Mouse (Mus musculus) MEL (cell line): ENCODE data around the gene Rad51. TPM values are rescaled to one million over a fixed set of nuclear protein-coding genes. Genes with fewer than 3 reads are reported as not detected.

ENCODE experiments used
- DNase-seq: peaks from one replicate; pipeline ENCODE4 v3.0.0; 2011; ENCODE audit warnings: low read depth, low spot score
- H3K27ac ChIP-seq: 2 replicates; pipeline ENCODE4 v1.5.1; 2012; ENCODE audit warnings: low read depth, mild to moderate bottlenecking, control low read depth, low read length, moderate library complexity; ENCODE audit not compliant: control insufficient read depth
- H3K27me3 ChIP-seq, 2 experiments: fragments of 150-350 bp in 1 of 2; sonication (generic) in 1 of 2; 2 replicates each; pipeline ENCODE4 v1.6.1; 2012; ENCODE audit warnings: low read length in 2 of 2, mild to moderate bottlenecking in 2 of 2, improper control_type of control experiment in 1 of 2, moderate library complexity in 1 of 2; ENCODE audit not compliant: insufficient read depth in 2 of 2, control insufficient read depth in 1 of 2
- H3K36me3 ChIP-seq, 2 experiments: 2 replicates each; pipeline ENCODE4 v1.6.1; 2012 to 2014; ENCODE audit warnings: low read length in 2 of 2, improper control_type of control experiment in 1 of 2, inconsistent platforms in 1 of 2, mild to moderate bottlenecking in 1 of 2; ENCODE audit not compliant: insufficient read depth in 2 of 2, control insufficient read depth in 1 of 2
- H3K4me1 ChIP-seq, 2 experiments: fragments of 150-350 bp in 1 of 2; sonication (generic) in 1 of 2; 2 replicates each; pipeline ENCODE4 v1.6.1; 2012; ENCODE audit warnings: low read length in 2 of 2, improper control_type of control experiment in 1 of 2, mild to moderate bottlenecking in 1 of 2; ENCODE audit not compliant: insufficient read depth in 2 of 2, control insufficient read depth in 1 of 2
- H3K4me3 ChIP-seq, 2 experiments: fragments of 150-350 bp in 1 of 2; sonication (generic) in 1 of 2; 2 replicates each; pipeline ENCODE4 v1.5.1; 2012; ENCODE audit warnings: low read depth in 2 of 2, low read length in 2 of 2, mild to moderate bottlenecking in 2 of 2, moderate library complexity in 2 of 2, control low read depth in 1 of 2, improper control_type of control experiment in 1 of 2; ENCODE audit not compliant: control insufficient read depth in 1 of 2, insufficient read depth in 1 of 2
- H3K79me2 ChIP-seq: 2 replicates; pipeline ENCODE4 v1.6.1; 2012; ENCODE audit warnings: mild to moderate bottlenecking, low read length, moderate library complexity; ENCODE audit not compliant: control insufficient read depth, poor library complexity, insufficient read depth
- H3K9ac ChIP-seq: 2 replicates; pipeline ENCODE4 v1.6.1; 2012; ENCODE audit warnings: low read depth, mild to moderate bottlenecking, control low read depth, low read length, moderate library complexity; ENCODE audit not compliant: control insufficient read depth, poor library complexity, severe bottlenecking
- H3K9me3 ChIP-seq: fragments of 150-350 bp; sonication (generic); replicated peaks from 2 replicates; pipeline ENCODE4 v1.6.1; 2012; ENCODE audit warnings: mild to moderate bottlenecking, low read length, improper control_type of control experiment, moderate library complexity; ENCODE audit not compliant: insufficient read depth
- CHD1 ChIP-seq: IDR thresholded peaks from 2 replicates; pipeline ENCODE4 v1.6.1; 2012; ENCODE audit warnings: low read depth, mild to moderate bottlenecking, inconsistent platforms, low read length, improper control_type of control experiment
- CHD2 ChIP-seq: IDR thresholded peaks from 2 replicates; pipeline ENCODE4 v1.6.1; 2011; ENCODE audit warnings: low read length, improper control_type of control experiment
- CTCF ChIP-seq, 3 experiments: IDR thresholded peaks in 2 of 3; conservative IDR thresholded peaks in 1 of 3; 2 replicates each; pipeline ENCODE4 v1.5.1; 2011 to 2012; ENCODE audit warnings: low read length in 3 of 3, low read depth in 2 of 3, mild to moderate bottlenecking in 2 of 3, improper control_type of control experiment in 1 of 3, inconsistent platforms in 1 of 3, mixed read lengths in 1 of 3, moderate library complexity in 1 of 3; ENCODE audit not compliant: control insufficient read depth in 1 of 3, insufficient read depth in 1 of 3, poor library complexity in 1 of 3, severe bottlenecking in 1 of 3
- E2F4 ChIP-seq: IDR thresholded peaks from 2 replicates; pipeline ENCODE4 v1.6.1; 2011; ENCODE audit warnings: low read depth, low read length, improper control_type of control experiment, borderline replicate concordance
- ELF1 ChIP-seq: IDR thresholded peaks from 2 replicates; pipeline ENCODE4 v1.6.1; 2014; ENCODE audit warnings: low read depth, mild to moderate bottlenecking, inconsistent platforms, low read length, improper control_type of control experiment, moderate library complexity
- EP300 ChIP-seq, 2 experiments: IDR thresholded peaks; 2 replicates each; pipeline ENCODE4 v1.6.1; 2011; ENCODE audit warnings: improper control_type of control experiment in 2 of 2, low read length in 2 of 2, low read depth in 1 of 2, mild to moderate bottlenecking in 1 of 2
- ETS1 ChIP-seq: IDR thresholded peaks from 2 replicates; pipeline ENCODE4 v1.6.1; 2012; ENCODE audit warnings: low read depth, mild to moderate bottlenecking, inconsistent platforms, low read length, improper control_type of control experiment, moderate library complexity
- GABPA ChIP-seq: IDR thresholded peaks from 2 replicates; pipeline ENCODE4 v1.6.1; 2012; ENCODE audit warnings: low read depth, mild to moderate bottlenecking, inconsistent platforms, low read length, improper control_type of control experiment, moderate library complexity
- HCFC1 ChIP-seq: IDR thresholded peaks from 2 replicates; pipeline ENCODE4 v1.6.1; 2012; ENCODE audit warnings: low read depth, mild to moderate bottlenecking, inconsistent platforms, low read length, improper control_type of control experiment, moderate library complexity
- KAT2A ChIP-seq: conservative IDR thresholded peaks from 2 replicates; pipeline ENCODE4 v1.6.1; 2012; ENCODE audit warnings: low read depth, low read length, improper control_type of control experiment, inconsistent platforms
- MAFK ChIP-seq: IDR thresholded peaks from 2 replicates; pipeline ENCODE4 v1.6.1; 2011; ENCODE audit warnings: low read depth, mild to moderate bottlenecking, low read length, improper control_type of control experiment, borderline replicate concordance
- MXI1 ChIP-seq: IDR thresholded peaks from 2 replicates; pipeline ENCODE4 v1.6.1; 2011; ENCODE audit warnings: mild to moderate bottlenecking, low read depth, low read length, improper control_type of control experiment
- MYC ChIP-seq: IDR thresholded peaks from 2 replicates; pipeline ENCODE4 v1.6.1; 2011; ENCODE audit warnings: low read depth, mild to moderate bottlenecking, low read length, improper control_type of control experiment, moderate library complexity
- NELFE ChIP-seq: IDR thresholded peaks from 2 replicates; pipeline ENCODE4 v1.6.1; 2011; ENCODE audit warnings: low read depth, low read length, improper control_type of control experiment
- POLR2A ChIP-seq, 2 experiments: IDR thresholded peaks; 2 replicates each; pipeline ENCODE4 v1.6.1; 2011 to 2012; ENCODE audit warnings: low read length in 2 of 2, mild to moderate bottlenecking in 2 of 2, control low read depth in 1 of 2, improper control_type of control experiment in 1 of 2, low read depth in 1 of 2, moderate library complexity in 1 of 2; ENCODE audit not compliant: control insufficient read depth in 1 of 2, insufficient read depth in 1 of 2, poor library complexity in 1 of 2
- POLR2AphosphoS5 ChIP-seq: IDR thresholded peaks from 2 replicates; pipeline ENCODE4 v1.6.1; 2012; ENCODE audit warnings: low read depth, borderline replicate concordance, mild to moderate bottlenecking, inconsistent platforms, low read length, moderate library complexity, mixed read lengths
- RAD21 ChIP-seq: IDR thresholded peaks from 2 replicates; pipeline ENCODE4 v1.6.1; 2011; ENCODE audit warnings: mild to moderate bottlenecking, low read depth, low read length, improper control_type of control experiment
- SIN3A ChIP-seq: IDR thresholded peaks from 2 replicates; pipeline ENCODE4 v1.6.1; 2012; ENCODE audit warnings: low read length, improper control_type of control experiment, inconsistent platforms
- SMC3 ChIP-seq: IDR thresholded peaks from 2 replicates; pipeline ENCODE4 v1.6.1; 2011; ENCODE audit warnings: low read depth, low read length, improper control_type of control experiment
- TBP ChIP-seq: IDR thresholded peaks from 2 replicates; pipeline ENCODE4 v1.8.0; 2011; ENCODE audit warnings: low read depth, low read length, improper control_type of control experiment
- USF1 ChIP-seq: IDR thresholded peaks from 2 replicates; pipeline ENCODE4 v1.6.1; 2014; ENCODE audit warnings: low read depth, mild to moderate bottlenecking, inconsistent platforms, low read length, improper control_type of control experiment, moderate library complexity
- ZC3H11A ChIP-seq: IDR thresholded peaks from 2 replicates; pipeline ENCODE4 v1.6.1; 2012; ENCODE audit warnings: low read depth, mild to moderate bottlenecking, inconsistent platforms, low read length, improper control_type of control experiment
- ZKSCAN1 ChIP-seq: IDR thresholded peaks from 2 replicates; pipeline ENCODE4 v1.6.1; 2012; ENCODE audit warnings: low read depth, mild to moderate bottlenecking, inconsistent platforms, low read length, improper control_type of control experiment, moderate library complexity
- ZNF384 ChIP-seq: IDR thresholded peaks from 2 replicates; pipeline ENCODE4 v1.6.1; 2012; ENCODE audit warnings: low read depth, mild to moderate bottlenecking, inconsistent platforms, low read length, improper control_type of control experiment
- polyA plus RNA-seq, 2 experiments: library from polyadenylated mRNA; stranded (reverse) in 1 of 2; unstranded in 1 of 2; fragments of >175 nt in 1 of 2; fragments of >200 nt in 1 of 2; gene quantifications; 2 replicates each; pipeline versions ENCODE4 v1.2.1 to v1.2.4; 2012; ENCODE audit warnings: low replicate concordance in 2 of 2, low read depth in 1 of 2; ENCODE audit not compliant: insufficient read length in 2 of 2, insufficient read depth in 1 of 2, missing spikeins in 1 of 2
- total RNA-seq: library from RNA; depleted of rRNA; stranded (reverse); fragments of 300-350 nt; gene quantifications from 2 replicates; pipeline ENCODE4 v1.2.3, GENCODE M21; 2012

The Rad51 gene
- total and polyA plus RNA-seq, 3 experiments = 24.3 to 51.8 TPM; not detected in 1

DNA sequence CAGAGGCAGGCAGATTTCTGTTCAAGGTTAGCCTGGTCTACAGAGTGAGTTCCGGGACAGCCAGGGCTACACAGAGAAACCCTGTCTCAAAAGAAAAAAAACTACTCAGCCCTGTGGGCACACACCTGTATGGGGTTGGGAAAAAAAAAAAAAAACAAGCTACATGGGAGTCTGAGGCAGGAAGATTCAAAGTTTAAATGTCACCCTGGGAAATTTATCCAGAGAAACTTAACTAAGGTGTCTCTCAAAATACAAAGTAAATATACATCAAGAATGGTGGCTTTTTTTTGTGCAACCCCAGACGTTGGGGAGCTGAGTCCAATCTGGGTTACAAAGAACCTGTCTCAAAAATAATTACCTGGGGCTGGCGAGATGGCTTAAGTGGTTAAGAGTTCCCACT lies 1.5 kb upstream of the Rad51 start:
- peaks cover 3 to 13% of the 10 kb centered on the region in 2 experiments; a peak in 3 of 4 replicates for H3K36me3 ChIP-seq
- DNase-seq = no peak
- peaks cover 0 to 5% of the 10 kb centered on the region in 2 experiments; a peak in 2 of 4 replicates for H3K4me1 ChIP-seq
- no peak overlapping the region for H3K27ac ChIP-seq
- no peak overlapping the region for H3K4me3 ChIP-seq
- H3K9me3 ChIP-seq = no peaks in the 10 kb centered on the region
- no peaks in the 10 kb centered on the region for H3K27me3 ChIP-seq
- no peak overlapping the region for H3K9ac ChIP-seq
- peaks cover 20% of the 10 kb centered on the region for H3K79me2 ChIP-seq
- peak; percentile 52 for TF ChIP-seq ZNF384
- TF ChIP-seq CHD2 = no peak

- Histone ChIP-seq H3K9me3 (no peaks in the 10 kb centered on the region), H3K4me3 (peak overlapping the region; percentile 55 to 91), H3K9ac (peak overlapping the region; percentile 88), H3K79me2 (peaks cover 20% of the 10 kb centered on the region), H3K27ac (peak overlapping the region; percentile 99), H3K4me1 (peaks cover 0 to 5% of the 10 kb centered on the region in 2 experiments; a peak in 2 of 4 replicates), H3K27me3 (no peaks in the 10 kb centered on the region), H3K36me3 (peaks cover 3 to 13% of the 10 kb centered on the region in 2 experiments)
- DNase-seq = peak; percentile 54
- TF ChIP-seq ZKSCAN1 (no peak), KAT2A (no peak), POLR2A (IDR thresholded peaks at IDR 0.05; ENCODE audit: control insufficient read depth in 1 of 2, insufficient read depth in 1 of 2, low read depth in 1 of 2, low read length in 2 of 2, poor library complexity in 1 of 2) (no peak), SMC3 (no peak)
Measured at GRCm38 (mm10) chr2:119113121-119113925, 730 bp downstream of the Rad51 start.

DNA sequence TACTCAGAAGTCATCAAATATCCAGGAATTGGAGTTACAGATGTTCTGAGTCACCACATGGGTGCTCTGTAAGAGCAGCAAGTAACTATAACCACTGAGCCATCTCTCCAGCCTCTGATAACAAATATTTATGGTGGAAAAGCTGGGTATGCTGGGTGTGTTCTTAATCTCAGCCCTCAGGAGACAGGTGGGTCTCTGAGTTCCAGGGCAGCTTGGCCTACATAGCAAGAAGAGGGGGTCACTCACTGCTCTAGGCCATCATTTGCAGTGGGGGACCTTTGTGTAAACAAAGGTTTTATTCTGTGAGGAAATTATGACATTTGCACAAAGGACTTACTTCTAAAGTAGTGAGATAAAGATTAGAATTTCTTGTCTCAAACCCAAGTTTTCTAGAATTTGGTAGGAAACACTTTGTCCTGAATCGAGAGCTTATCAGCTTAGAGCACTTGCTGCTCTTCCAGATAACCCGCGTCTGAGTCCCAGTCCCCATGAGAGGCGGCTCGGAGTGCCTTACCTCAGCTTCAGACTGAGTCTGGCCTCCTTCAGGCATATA lies 23.8 kb downstream of the Rad51 start:
- peak overlapping the region; percentile 80 for H3K27ac ChIP-seq
- H3K4me3 ChIP-seq = no peak overlapping the region
- no peak overlapping the region for H3K9ac ChIP-seq
- no peaks in the 10 kb centered on the region for H3K9me3 ChIP-seq
- peak; percentile 89 for DNase-seq
- H3K79me2 ChIP-seq = no peaks in the 10 kb centered on the region
- H3K36me3 ChIP-seq = peaks cover 23 to 29% of the 10 kb centered on the region in 2 experiments
- no peaks in the 10 kb centered on the region for H3K27me3 ChIP-seq
- H3K4me1 ChIP-seq = peaks cover 19 to 21% of the 10 kb centered on the region in 2 experiments
- TF ChIP-seq SIN3A = peak; percentile 81; the same call in 1 of the 2 replicates
- TF ChIP-seq RAD21 = no peak
- TF ChIP-seq CTCF (IDR thresholded peaks at IDR 0.05 in 2 of 3, conservative IDR thresholded peaks at IDR 0.05 in 1 of 3; ENCODE audit: control insufficient read depth in 1 of 3, insufficient read depth in 1 of 3, low read depth in 2 of 3, low read length in 3 of 3, poor library complexity in 1 of 3, severe bottlenecking in 1 of 3) = no peak
- TF ChIP-seq ETS1 = peak; percentile 79
- no peak for TF ChIP-seq USF1
- TF ChIP-seq MYC = peak; percentile 70; the same call in 1 of the 2 replicates
- no peak for TF ChIP-seq GABPA
- no peak for TF ChIP-seq E2F4
- no peak for TF ChIP-seq ZC3H11A
- no peak for TF ChIP-seq HCFC1
- TF ChIP-seq MXI1 = peak; percentile 51; the same call in 1 of the 2 replicates
- TF ChIP-seq ZNF384 = no peak
- no peak; the same call in 1 of the 2 replicates for TF ChIP-seq SMC3
- TF ChIP-seq TBP = peak; percentile 11; the same call in 1 of the 2 replicates
- TF ChIP-seq POLR2AphosphoS5 = no peak
- TF ChIP-seq EP300 (IDR thresholded peaks at IDR 0.05; ENCODE audit: low read depth in 1 of 2, low read length in 2 of 2) = peak; percentile 87 to 95
- no peak for TF ChIP-seq CHD1
- no peak for TF ChIP-seq NELFE
- 0 out of 2 replicates have a peak, but pooled peaks have one; percentile 9 for TF ChIP-seq ELF1
- no peak for TF ChIP-seq MAFK
